Mouse (Mus musculus) lung, postnatal 36 days (tissue): ENCODE results near the gene Tbcd.

Experiments
- DNase-seq: peaks from one replicate; pipeline ENCODE4 v3.0.0; 2022; ENCODE audit warnings: mixed read lengths

Gene Tbcd

GRCm38 (mm10) chr11:121601422-121601821 lies 149.7 kb downstream of the Tbcd start:
- DNase-seq: no peak

- DNase-seq: no peak
Observed at GRCm38 (mm10) chr11:121605604-121606003, 153.9 kb downstream of the Tbcd start.

- no peak for DNase-seq
Observed at GRCm38 (mm10) chr11:121610976-121611375, 159.2 kb downstream of the Tbcd start.

GRCm38 (mm10) chr11:121615961-121616485 lies 164.3 kb downstream of the Tbcd start:
- DNase-seq: no peak

GRCm38 (mm10) chr11:121616501-121616900 lies 164.8 kb downstream of the Tbcd start:
- no peak for DNase-seq

- DNase-seq: no peak
Observed at GRCm38 (mm10) chr11:121617371-121617770, 165.6 kb downstream of the Tbcd start.

GRCm38 (mm10) chr11:121625007-121625406 lies 173.3 kb downstream of the Tbcd start:
- no peak for DNase-seq

- DNase-seq: no peak
Observed at GRCm38 (mm10) chr11:121627521-121627920, 175.8 kb downstream of the Tbcd start.

GRCm38 (mm10) chr11:121629529-121629928 lies 177.8 kb downstream of the Tbcd start:
- DNase-seq: no peak

- no peak for DNase-seq
Observed at GRCm38 (mm10) chr11:121630406-121630805, 178.7 kb downstream of the Tbcd start.

GRCm38 (mm10) chr11:121631410-121631809 lies 179.7 kb downstream of the Tbcd start:
- no peak for DNase-seq

GRCm38 (mm10) chr11:121636646-121637045 lies 184.9 kb downstream of the Tbcd start:
- DNase-seq: no peak

GRCm38 (mm10) chr11:121641501-121642145 lies 189.9 kb downstream of the Tbcd start:
- no peak for DNase-seq

GRCm38 (mm10) chr11:121645394-121645793 lies 193.6 kb downstream of the Tbcd start:
- DNase-seq: no peak

GRCm38 (mm10) chr11:121647321-121647720 lies 195.6 kb downstream of the Tbcd start:
- DNase-seq: no peak

- no peak for DNase-seq
Observed at GRCm38 (mm10) chr11:121648166-121648565, 196.4 kb downstream of the Tbcd start.

- no peak for DNase-seq
Observed at GRCm38 (mm10) chr11:121649900-121650299, 198.2 kb downstream of the Tbcd start.

GRCm38 (mm10) chr11:121650668-121651067 lies 198.9 kb downstream of the Tbcd start:
- no peak for DNase-seq

GRCm38 (mm10) chr11:121651556-121651955 lies 199.8 kb downstream of the Tbcd start:
- DNase-seq: no peak

GRCm38 (mm10) chr11:121651983-121652382 lies 200.2 kb downstream of the Tbcd start:
- no peak for DNase-seq

GRCm38 (mm10) chr11:121652547-121653305 lies 201.0 kb downstream of the Tbcd start:
- DNase-seq: peak; percentile 88

GRCm38 (mm10) chr11:121653631-121654030 lies 201.9 kb downstream of the Tbcd start:
- no peak for DNase-seq

GRCm38 (mm10) chr11:121654406-121654945 lies 202.7 kb downstream of the Tbcd start:
- DNase-seq: no peak
